Mouse (Mus musculus): ENCODE results near the gene Cyp4f16.
"Not testable (repeated sequence)": the region's sequence is repeated elsewhere in the genome, so short reads cannot be mapped to it uniquely, and the experiment has no call there.

Gene Cyp4f16

DNA sequence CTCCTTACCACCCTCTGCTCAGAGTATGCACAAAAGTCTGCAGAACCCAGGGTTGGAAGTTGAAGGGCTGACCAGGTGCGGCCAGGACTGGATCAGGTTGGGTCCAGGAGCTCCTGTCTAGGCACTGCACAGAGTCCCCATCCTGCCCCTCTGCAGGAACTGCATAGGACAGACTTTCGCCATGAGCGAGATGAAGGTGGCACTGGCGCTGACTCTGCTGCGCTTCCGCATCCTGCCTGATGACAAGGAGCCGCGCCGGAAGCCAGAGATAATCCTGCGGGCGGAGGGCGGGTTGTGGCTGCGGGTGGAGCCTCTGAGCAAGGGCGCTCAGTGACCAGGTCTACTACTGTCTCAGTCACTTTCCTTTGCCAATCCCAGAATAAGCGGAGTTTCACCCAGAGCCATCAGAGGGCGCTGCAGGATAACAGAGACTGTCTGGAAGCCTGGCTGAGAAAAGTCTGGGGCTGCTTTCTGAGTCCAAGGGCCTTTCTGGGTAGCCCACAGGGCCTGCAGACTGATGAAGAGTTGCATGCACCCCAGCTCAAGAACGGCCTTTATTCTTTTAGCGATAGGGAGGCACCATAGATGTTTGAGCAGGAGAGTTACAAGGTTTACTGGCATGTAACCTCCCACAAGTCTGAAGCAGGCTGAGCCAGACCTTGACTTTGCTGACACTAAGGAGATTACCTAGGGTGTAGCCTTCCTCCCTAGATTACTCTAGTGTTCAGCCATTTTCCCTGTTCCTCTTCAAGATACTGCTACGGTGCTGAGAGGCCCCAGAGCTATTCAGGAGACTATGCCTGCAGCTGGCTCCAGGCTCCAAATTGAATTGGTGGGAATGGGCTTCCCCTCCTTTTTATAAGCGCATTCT lies 14.8 kb downstream of the Cyp4f16 start:
- peak; percentile 66 for DNase-seq (ENCODE audit: low spot score)

DNA sequence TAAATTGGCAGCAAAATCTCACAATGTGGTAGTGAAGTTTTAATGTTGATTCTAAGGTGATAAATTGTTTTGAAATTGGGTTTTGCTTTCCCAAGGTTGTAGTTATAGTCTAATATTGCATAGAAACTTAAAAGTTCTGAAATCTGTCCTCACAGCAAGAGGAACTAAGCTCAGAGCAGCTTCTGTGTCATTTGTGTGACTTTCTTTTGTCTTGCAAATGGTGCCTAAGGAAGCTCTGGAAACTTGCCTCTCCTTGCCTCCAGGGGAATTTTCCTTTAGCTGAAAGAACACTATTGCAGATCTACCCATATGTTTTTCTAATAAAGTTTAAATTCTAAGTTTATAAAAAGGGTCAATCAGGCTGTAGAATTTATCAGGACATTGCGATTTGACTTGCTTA lies 16.7 kb downstream of the Cyp4f16 start:
- DNase-seq (ENCODE audit: low spot score): not testable (repeated sequence)

DNA sequence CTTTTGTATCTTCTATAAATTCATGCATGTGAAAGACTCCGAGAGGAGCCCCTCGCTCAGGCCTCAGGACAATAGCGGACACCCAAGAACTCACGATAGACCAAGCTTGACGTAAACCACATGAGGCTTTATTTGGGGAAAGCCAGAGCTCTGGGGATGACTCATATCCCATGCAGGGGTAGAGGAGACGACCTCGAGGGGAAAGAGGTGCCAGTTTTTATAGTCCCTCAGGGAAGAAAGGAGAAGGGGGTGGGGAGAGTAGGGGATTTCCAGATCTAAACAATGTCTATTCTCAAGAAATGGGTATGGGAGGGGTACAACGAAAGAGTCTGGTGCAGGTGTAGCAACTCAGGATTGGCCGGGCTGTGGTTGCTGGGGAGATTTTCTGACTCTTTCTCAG lies 18.0 kb downstream of the Cyp4f16 start:
- DNase-seq (ENCODE audit: low spot score): not testable (repeated sequence)

DNA sequence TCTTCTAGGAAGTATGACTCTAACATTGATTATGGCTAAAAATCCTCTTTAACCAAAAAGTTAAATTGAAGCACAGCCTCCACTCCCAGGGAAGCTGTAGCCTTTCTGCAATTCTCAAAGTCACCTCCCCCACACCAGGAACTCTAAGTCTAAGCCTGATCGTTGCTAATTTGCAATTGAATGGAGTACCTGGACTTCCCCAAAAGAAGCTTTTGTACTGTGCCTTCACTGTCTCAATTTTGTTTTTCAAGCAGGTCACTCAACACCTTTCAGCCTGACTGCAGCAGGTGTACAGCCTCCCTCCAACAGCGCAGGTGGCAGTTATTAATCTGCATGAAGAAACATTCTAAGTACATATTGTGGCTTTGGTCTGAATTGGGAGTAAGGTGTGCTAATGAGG lies 26.9 kb downstream of the Cyp4f16 start:
- DNase-seq (ENCODE audit: low spot score): not testable (repeated sequence)

DNA sequence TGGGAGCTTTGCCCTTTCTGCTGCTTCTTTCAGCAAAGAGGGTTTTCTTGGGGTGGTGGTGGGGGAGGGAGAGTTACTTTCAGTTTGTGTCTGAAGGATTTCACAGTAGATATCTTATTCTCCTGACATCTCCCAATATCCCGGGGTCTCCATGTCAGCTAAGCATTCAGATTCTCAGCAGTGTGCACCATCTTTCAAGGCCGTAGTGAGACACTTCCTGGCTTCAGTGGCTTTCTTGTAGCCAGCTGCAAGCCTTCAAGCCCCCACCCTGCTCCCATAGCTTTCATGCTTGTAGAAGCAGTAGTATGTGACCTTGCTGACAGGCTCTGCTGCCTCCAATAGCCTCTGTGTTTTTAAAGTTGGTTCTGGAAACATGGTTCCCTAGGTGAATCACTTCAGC lies 36.9 kb downstream of the Cyp4f16 start:
- not testable (repeated sequence) for DNase-seq (ENCODE audit: low spot score)

DNA sequence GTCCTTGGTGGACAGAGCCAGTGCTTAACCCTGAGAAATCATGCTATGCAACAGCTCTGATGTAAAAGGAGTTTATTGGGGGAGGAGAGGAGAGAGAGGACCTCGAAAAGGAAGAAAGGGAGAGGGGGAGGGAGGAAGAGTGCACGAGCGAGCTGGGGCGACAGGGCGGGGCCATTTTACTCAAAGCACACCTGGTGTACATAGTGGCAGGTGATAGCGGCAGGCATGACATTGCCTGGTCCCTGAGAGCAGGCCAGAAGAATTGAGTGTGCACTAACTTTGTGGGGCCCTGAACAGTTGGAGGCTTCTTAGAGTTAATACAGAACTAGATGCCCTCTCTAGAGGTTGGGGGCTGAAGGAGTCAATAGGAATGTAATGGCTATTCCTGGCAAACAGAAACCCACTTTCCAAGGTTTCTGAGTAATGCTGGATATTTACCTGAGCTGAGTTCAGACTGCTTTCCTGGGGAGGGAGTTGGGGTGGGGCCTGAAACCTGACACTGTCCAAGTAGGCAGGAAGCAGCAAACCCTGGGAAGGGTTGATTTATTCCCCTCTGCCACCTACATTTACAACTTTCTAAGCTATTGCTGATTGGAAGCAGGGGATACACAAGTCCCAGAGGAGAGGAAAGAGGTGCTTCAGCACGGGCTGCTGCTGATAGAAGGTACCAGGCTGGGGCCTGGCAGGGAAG lies 41.3 kb downstream of the Cyp4f16 start:
- DNase-seq (ENCODE audit: low spot score): no peak

DNA sequence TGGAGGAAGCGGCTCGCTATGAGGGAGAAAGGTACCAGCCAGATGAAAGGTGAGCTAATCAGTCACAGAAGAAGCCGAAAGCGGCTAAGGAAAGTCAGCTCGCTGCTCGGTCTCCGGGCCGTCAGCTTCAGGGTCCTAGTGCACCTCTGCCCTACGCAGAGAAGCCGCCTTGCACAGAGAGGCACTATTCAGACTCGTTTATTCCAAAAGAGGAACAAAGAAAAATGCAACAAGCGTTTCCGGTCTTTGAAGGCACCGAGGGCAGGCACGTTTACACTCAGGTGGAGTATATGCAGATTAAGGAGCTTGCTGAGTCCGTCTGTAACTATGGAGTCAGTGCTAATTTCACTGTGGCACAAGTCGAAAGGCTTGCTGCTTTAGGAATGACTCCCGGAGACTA lies 60.1 kb downstream of the Cyp4f16 start:
- no peak for DNase-seq (ENCODE audit: low spot score)
